Mouse (Mus musculus): ENCODE results near the gene Mob4.

DNA sequence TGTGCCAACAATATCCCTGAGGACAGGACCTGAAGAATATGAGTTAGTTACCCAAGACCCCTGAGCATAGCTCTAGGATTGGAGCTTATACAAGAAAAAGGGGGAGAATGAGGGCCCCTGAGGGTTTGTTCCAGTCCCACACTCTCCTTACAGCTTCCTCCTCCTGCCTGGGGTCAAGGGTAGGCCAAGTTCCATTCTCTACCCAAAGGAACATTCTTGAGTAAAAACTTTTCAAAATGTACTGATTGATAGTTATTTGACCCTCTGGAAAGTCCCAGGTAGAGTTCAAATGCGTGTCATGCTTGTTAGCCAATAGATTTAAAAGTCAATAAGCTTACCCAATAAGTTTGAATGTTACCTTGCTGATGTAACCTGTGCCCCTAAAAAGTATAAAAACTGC is 23.4 kb upstream of the Mob4 start:
- TF ChIP-seq CTCF (IDR thresholded peaks at IDR 0.05; ENCODE audit: low read depth) (no peak), EP300 (IDR thresholded peaks at IDR 0.05; ENCODE audit: low read depth) (no peak)
